Mouse (Mus musculus): ENCODE data around the gene Stard13. TPM values are rescaled to one million over a fixed set of nuclear protein-coding genes. Genes with fewer than 3 reads are reported as not detected.

Stard13 gene
- total and polyA plus RNA-seq, 3 experiments = not detected

DNA sequence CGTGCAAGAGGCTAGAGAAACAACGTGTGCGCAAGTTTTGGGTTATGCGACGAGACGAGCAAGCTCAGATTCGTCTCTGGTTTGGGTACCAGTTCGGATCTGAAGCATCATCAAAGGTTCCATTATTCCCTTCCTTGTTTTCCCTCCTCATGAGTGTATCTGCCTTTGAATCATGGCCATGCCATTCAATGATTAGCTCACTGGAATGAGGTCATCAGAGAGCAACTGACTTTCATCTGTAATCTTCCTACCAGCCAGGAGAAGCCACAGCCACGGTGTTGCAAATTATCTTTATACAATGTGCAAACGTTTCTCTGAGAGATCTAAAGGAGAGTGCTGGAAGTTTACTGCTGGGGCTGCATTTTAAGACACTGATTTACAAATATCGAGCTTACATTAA is 46.3 kb downstream of the Stard13 start:
- no peak overlapping the region for H3K4me3 ChIP-seq (ENCODE audit: control insufficient read depth in 1 of 2, insufficient read depth in 1 of 2, low read depth in 2 of 2, low read length in 2 of 2)
- H3K9me3 ChIP-seq (replicated peaks; ENCODE audit: insufficient read depth, low read length) = no peaks in the 10 kb centered on the region
- no peak for TF ChIP-seq NRF1 (IDR thresholded peaks at IDR 0.05; ENCODE audit: insufficient read depth, low read depth, low read length, poor library complexity, severe bottlenecking)
- no peak for TF ChIP-seq ZNF384 (IDR thresholded peaks at IDR 0.05; ENCODE audit: low read depth, low read length)
- no peak for TF ChIP-seq BHLHE40 (IDR thresholded peaks at IDR 0.05; ENCODE audit: borderline replicate concordance, low read depth, low read length)
- no peak for TF ChIP-seq USF2 (IDR thresholded peaks at IDR 0.05; ENCODE audit: borderline replicate concordance in 1 of 2, insufficient read depth in 1 of 2, low read depth in 1 of 2, low read length in 2 of 2)
- TF ChIP-seq ELF1 (IDR thresholded peaks at IDR 0.05; ENCODE audit: low read depth, low read length) = no peak

GRCm38 (mm10) chr5:151185286-151185856 is 48.3 kb downstream of the Stard13 start:
- Histone ChIP-seq H3K4me1 (ENCODE audit: control insufficient read depth in 1 of 2, insufficient read depth in 2 of 2, low read length in 2 of 2) (no peaks in the 10 kb centered on the region), H3K4me3 (ENCODE audit: control insufficient read depth in 1 of 2, insufficient read depth in 1 of 2, low read depth in 2 of 2, low read length in 2 of 2) (no peak overlapping the region), H3K27ac (ENCODE audit: control insufficient read depth, low read depth, low read length) (no peak overlapping the region), H3K36me3 (ENCODE audit: control insufficient read depth in 1 of 2, insufficient read depth in 2 of 2, low read length in 2 of 2) (no peaks in the 10 kb centered on the region), H3K9ac (ENCODE audit: control insufficient read depth, low read depth, low read length, poor library complexity, severe bottlenecking) (no peak overlapping the region), H3K9me3 (replicated peaks; ENCODE audit: insufficient read depth, low read length) (no peaks in the 10 kb centered on the region), H3K27me3 (ENCODE audit: control insufficient read depth in 1 of 2, insufficient read depth in 2 of 2, low read length in 2 of 2) (no peaks in the 10 kb centered on the region), H3K79me2 (ENCODE audit: control insufficient read depth, insufficient read depth, low read length, poor library complexity) (no peaks in the 10 kb centered on the region)
- no peak for DNase-seq (ENCODE audit: low read depth, low spot score)
- no peak for TF ChIP-seq ETS1 (IDR thresholded peaks at IDR 0.05; ENCODE audit: low read depth, low read length)
- TF ChIP-seq HCFC1 (IDR thresholded peaks at IDR 0.05; ENCODE audit: low read depth, low read length) = no peak
- TF ChIP-seq ZMIZ1 (IDR thresholded peaks at IDR 0.05; ENCODE audit: low read depth, low read length) = no peak
- TF ChIP-seq POLR2AphosphoS5 (IDR thresholded peaks at IDR 0.05; ENCODE audit: borderline replicate concordance, low read depth, low read length) = no peak
- TF ChIP-seq NRF1 (IDR thresholded peaks at IDR 0.05; ENCODE audit: insufficient read depth, low read depth, low read length, poor library complexity, severe bottlenecking) = no peak
- TF ChIP-seq KAT2A (conservative IDR thresholded peaks at IDR 0.05; ENCODE audit: low read depth, low read length) = no peak
- TF ChIP-seq SIN3A (IDR thresholded peaks at IDR 0.05; ENCODE audit: low read length) = no peak
- TF ChIP-seq JUND (IDR thresholded peaks at IDR 0.05; ENCODE audit: low read depth, low read length) = no peak
- no peak for TF ChIP-seq NELFE (IDR thresholded peaks at IDR 0.05; ENCODE audit: low read depth, low read length)
- TF ChIP-seq SMC3 (IDR thresholded peaks at IDR 0.05; ENCODE audit: low read depth, low read length) = no peak
- TF ChIP-seq E2F4 (IDR thresholded peaks at IDR 0.05; ENCODE audit: borderline replicate concordance, low read depth, low read length) = no peak
- no peak for TF ChIP-seq TAL1 (IDR thresholded peaks at IDR 0.05; ENCODE audit: low read length)
- TF ChIP-seq MEF2A (IDR thresholded peaks at IDR 0.05; ENCODE audit: extremely low read depth, insufficient replicate concordance, low read depth, low read length, poor library complexity, severe bottlenecking) = no peak
- TF ChIP-seq MAX (IDR thresholded peaks at IDR 0.05; ENCODE audit: low read length) = no peak
- TF ChIP-seq BHLHE40 (IDR thresholded peaks at IDR 0.05; ENCODE audit: borderline replicate concordance, low read depth, low read length) = no peak
- no peak for TF ChIP-seq GABPA (IDR thresholded peaks at IDR 0.05; ENCODE audit: low read depth, low read length)
- no peak for TF ChIP-seq MXI1 (IDR thresholded peaks at IDR 0.05; ENCODE audit: low read depth, low read length)
- no peak for TF ChIP-seq RAD21 (IDR thresholded peaks at IDR 0.05; ENCODE audit: low read depth, low read length)
- TF ChIP-seq EP300 (IDR thresholded peaks at IDR 0.05; ENCODE audit: low read depth in 1 of 2, low read length in 2 of 2) = no peak
- no peak for TF ChIP-seq ZKSCAN1 (IDR thresholded peaks at IDR 0.05; ENCODE audit: low read depth, low read length)

More for the DNA sequence above, 46.3 kb downstream of the Stard13 start:
- no peaks in the 10 kb centered on the region for H3K27me3 ChIP-seq (ENCODE audit: control insufficient read depth in 1 of 2, insufficient read depth in 2 of 2, low read length in 2 of 2)
- no peaks in the 10 kb centered on the region for H3K79me2 ChIP-seq (ENCODE audit: control insufficient read depth, insufficient read depth, low read length, poor library complexity)
- H3K36me3 ChIP-seq (ENCODE audit: control insufficient read depth in 1 of 2, insufficient read depth in 2 of 2, low read length in 2 of 2) = no peaks in the 10 kb centered on the region
- H3K9ac ChIP-seq (ENCODE audit: control insufficient read depth, low read depth, low read length, poor library complexity, severe bottlenecking) = no peak overlapping the region
- no peak overlapping the region for H3K27ac ChIP-seq (ENCODE audit: control insufficient read depth, low read depth, low read length)
- no peak for DNase-seq (ENCODE audit: low read depth, low spot score)
- H3K4me1 ChIP-seq (ENCODE audit: control insufficient read depth in 1 of 2, insufficient read depth in 2 of 2, low read length in 2 of 2) = no peaks in the 10 kb centered on the region

Measured in MEL (cell line).